Mouse (Mus musculus): Measurements from ENCODE around the gene Rpl14. TPM values are rescaled to one million over a fixed set of nuclear protein-coding genes. Genes with fewer than 3 reads are reported as not detected.

Gene Rpl14
- polyA plus RNA-seq, 1 experiment from 2014 or later: 722 TPM

DNA sequence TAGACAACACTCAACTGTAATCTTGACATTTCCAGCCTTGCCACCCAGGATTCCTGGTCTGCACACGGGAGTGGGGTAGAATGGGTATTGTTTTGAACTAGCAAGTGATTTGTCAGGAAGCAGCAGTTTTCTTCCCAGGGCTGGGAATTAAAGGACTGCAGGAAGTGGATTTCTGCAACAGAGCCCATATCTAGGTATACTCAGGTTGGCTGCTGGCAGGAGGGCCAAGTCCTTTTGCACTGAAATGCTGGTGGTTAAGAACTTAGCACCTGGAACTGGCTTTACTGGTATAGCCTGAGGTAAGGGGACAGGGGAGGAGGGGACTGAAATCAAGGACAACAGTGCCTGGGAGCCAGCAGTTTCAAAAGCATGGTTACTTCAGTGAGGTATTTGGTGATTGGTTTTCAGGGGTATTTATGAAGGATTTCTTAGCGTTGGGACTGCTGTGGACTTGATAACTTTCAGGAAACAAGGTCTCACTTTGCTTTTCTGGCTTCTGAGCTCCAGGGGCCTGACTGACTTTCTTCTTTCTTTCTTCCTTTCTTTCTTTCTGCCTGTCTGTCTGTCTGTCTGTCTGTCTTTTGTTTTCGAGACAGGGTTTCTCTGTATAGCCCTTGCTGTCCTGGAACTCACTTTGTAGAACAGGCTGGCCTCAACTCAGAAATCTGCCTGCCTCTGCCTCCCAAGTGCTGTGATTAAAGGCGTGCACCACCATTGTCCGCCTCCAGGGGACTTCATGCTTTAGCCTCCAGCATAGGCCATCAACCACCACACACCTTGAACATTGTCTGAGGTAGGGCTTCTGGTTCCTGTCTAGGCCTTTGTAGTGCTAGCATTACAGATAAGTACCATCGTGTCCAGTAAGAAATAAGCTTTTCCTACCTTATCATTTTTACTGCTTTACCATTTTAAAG lies 4.8 kb downstream of the Rpl14 start:
- Histone ChIP-seq H3K27me3 (replicated peaks) (no peaks in the 10 kb centered on the region), H3K4me3 (peak overlapping the region; percentile 76; the same call in 1 of the 2 replicates), H3K9ac (peak overlapping the region; percentile 43), H3K27ac (peak overlapping the region; percentile 79), H3K4me2 (peak overlapping the region; percentile 94), H3K36me3 (peaks cover 46% of the 10 kb centered on the region), H3K9me3 (replicated peaks) (no peaks in the 10 kb centered on the region), H3K4me1 (peaks cover 69% of the 10 kb centered on the region)
- no peak for ATAC-seq
- 41% methylated on average over 6 of the region's 6 CpGs for WGBS (ENCODE audit: insufficient replicate concordance)

DNA sequence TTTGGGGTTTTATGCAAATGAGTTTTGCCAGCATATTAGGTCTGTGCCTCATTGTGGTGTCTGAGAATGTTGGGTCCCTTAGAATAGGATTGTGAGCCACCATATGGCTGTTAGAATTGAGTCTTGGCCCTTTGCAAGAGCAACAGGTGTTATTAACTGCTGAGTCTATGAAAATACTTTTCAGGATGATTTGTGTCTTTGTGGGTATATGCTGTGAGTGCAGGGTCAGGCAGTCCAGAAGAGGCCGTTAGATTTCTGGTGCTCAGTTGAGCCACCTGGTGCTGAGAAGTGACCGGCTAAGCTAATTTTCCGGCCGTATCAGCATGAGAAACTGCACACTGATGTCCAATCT lies 5.4 kb downstream of the Rpl14 start:
- WGBS (ENCODE audit: insufficient replicate concordance): 13% methylated on average over 4 of the region's 4 CpGs
- Histone ChIP-seq H3K4me3 (peak overlapping the region; percentile 76), H3K9ac (peak overlapping the region; percentile 43), H3K4me1 (peaks cover 68% of the 10 kb centered on the region), H3K27me3 (replicated peaks) (no peaks in the 10 kb centered on the region), H3K36me3 (peaks cover 46% of the 10 kb centered on the region), H3K27ac (peak overlapping the region; percentile 79), H3K9me3 (replicated peaks) (no peaks in the 10 kb centered on the region), H3K4me2 (peak overlapping the region; percentile 94)
- 0 out of 2 replicates have a peak, but pooled peaks have one; percentile 4 for ATAC-seq

DNA sequence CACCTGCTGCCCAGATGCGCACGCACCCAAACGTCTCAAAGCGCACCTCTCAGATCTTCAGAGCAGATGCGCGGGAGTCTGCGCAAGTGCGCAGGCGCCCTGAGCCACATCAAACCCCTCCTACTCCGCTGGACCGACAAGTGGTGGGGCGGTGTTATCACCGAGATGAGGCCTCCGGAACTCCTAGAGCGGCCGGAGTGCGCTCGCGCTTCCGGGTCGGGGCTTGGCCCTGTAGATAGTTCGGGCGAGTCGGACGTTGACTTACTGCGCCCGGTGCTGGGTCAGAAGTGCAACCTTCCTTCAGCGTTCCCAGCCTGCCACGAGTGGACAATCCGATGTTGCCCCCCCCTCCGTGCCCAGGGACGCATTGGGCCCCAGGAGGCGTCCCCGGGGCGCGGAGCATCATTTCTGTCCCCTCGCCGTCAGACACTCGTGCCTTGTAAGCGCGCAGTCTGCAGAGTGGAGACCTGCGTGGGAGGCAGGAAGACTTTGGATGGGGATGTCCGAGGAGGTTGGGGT lies 5.9 kb downstream of the Rpl14 start:
- H3K27me3 ChIP-seq (replicated peaks): no peaks in the 10 kb centered on the region
- peaks cover 43% of the 10 kb centered on the region for H3K36me3 ChIP-seq
- peak overlapping the region; percentile 94 for H3K4me2 ChIP-seq
- peak overlapping the region; percentile 76 for H3K4me3 ChIP-seq
- peak; percentile 95 for ATAC-seq
- H3K9me3 ChIP-seq (replicated peaks): no peaks in the 10 kb centered on the region
- peak overlapping the region; percentile 90 for H3K9ac ChIP-seq
- peak overlapping the region; percentile 81 for H3K27ac ChIP-seq
- WGBS (ENCODE audit: insufficient replicate concordance): under 1% methylated on average over 43 of the region's 43 CpGs
- peaks cover 72% of the 10 kb centered on the region for H3K4me1 ChIP-seq

DNA sequence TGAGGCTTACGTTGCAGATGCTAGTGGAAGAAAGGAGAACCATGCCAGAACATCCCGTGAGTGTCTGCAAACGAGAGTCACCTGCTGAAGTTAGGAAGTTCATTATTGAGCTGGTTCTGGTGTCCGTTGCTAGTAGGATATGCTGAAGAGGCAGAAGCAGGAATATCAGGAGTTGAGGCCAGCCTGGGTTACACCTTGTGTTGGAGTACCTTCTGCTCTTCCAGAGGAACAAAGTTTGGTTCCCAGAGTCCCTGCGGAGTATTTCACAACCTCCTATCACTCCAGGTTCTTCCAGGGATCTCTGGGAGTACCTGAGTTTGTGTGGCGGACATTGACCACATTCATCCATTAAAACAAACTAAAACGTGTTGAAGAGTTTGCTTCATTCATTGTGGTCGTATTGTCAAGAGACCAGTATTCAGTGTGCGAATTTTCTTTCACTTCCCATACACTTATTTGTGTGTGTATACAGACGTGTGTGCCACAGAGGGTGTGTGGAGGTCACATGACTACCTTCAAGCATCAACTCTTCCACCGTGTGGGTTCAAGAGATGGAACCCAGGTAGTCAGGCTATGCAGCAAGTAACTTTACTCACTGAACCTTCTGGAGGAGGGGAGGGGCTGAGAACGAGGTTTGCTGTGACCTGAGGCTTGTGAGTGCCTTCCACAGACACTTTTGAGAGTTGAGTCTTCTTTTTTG lies 6.6 kb downstream of the Rpl14 start:
- peaks cover 36% of the 10 kb centered on the region for H3K36me3 ChIP-seq
- H3K4me3 ChIP-seq: peak overlapping the region; percentile 76
- WGBS (ENCODE audit: insufficient replicate concordance): 38% methylated on average over 12 of the region's 12 CpGs
- H3K4me2 ChIP-seq: peak overlapping the region; percentile 94
- peaks cover 72% of the 10 kb centered on the region for H3K4me1 ChIP-seq
- no peaks in the 10 kb centered on the region for H3K27me3 ChIP-seq (replicated peaks)
- no peak for ATAC-seq
- H3K9me3 ChIP-seq (replicated peaks): no peaks in the 10 kb centered on the region
- H3K9ac ChIP-seq: peak overlapping the region; percentile 90
- H3K27ac ChIP-seq: peak overlapping the region; percentile 81

- peaks cover 28% of the 10 kb centered on the region for H3K36me3 ChIP-seq
- H3K9ac ChIP-seq: no peak overlapping the region
- H3K27ac ChIP-seq: no peak overlapping the region
- peaks cover 72% of the 10 kb centered on the region for H3K4me1 ChIP-seq
- WGBS (ENCODE audit: insufficient replicate concordance): 48% methylated on average over 6 of the region's 6 CpGs
- no peaks in the 10 kb centered on the region for H3K9me3 ChIP-seq (replicated peaks)
- H3K27me3 ChIP-seq (replicated peaks): no peaks in the 10 kb centered on the region
- ATAC-seq: no peak
- no peak overlapping the region for H3K4me3 ChIP-seq
- no peak overlapping the region for H3K4me2 ChIP-seq
Measured at GRCm38 (mm10) chr9:120578701-120579100, 7.5 kb downstream of the Rpl14 start.

DNA sequence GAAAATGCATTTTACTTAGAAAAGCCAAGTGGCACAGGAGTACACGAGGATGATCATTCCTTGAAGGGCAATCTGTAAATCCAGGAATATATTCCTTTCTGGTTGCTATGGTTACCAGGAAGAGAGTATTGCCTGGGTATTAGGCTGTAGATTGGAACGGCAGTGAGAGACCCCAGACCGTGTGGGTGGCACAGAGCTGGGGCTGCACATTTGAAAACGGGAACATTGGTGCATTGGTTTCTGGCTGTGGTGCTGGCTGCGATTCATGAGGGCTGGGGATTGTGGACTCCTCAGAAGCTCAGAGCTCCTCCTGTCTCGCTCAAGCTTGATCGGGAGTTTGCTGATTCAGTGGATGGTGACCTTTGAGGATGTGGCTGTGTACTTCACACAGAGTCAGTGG lies 8.6 kb downstream of the Rpl14 start:
- Histone ChIP-seq H3K4me3 (no peak overlapping the region), H3K4me2 (no peak overlapping the region), H3K9ac (no peak overlapping the region), H3K27me3 (replicated peaks) (no peaks in the 10 kb centered on the region), H3K9me3 (replicated peaks) (no peaks in the 10 kb centered on the region), H3K36me3 (peaks cover 17% of the 10 kb centered on the region), H3K27ac (no peak overlapping the region), H3K4me1 (peaks cover 65% of the 10 kb centered on the region)
- ATAC-seq: no peak
- WGBS (ENCODE audit: insufficient replicate concordance): 68% methylated on average over 7 of the region's 7 CpGs

DNA sequence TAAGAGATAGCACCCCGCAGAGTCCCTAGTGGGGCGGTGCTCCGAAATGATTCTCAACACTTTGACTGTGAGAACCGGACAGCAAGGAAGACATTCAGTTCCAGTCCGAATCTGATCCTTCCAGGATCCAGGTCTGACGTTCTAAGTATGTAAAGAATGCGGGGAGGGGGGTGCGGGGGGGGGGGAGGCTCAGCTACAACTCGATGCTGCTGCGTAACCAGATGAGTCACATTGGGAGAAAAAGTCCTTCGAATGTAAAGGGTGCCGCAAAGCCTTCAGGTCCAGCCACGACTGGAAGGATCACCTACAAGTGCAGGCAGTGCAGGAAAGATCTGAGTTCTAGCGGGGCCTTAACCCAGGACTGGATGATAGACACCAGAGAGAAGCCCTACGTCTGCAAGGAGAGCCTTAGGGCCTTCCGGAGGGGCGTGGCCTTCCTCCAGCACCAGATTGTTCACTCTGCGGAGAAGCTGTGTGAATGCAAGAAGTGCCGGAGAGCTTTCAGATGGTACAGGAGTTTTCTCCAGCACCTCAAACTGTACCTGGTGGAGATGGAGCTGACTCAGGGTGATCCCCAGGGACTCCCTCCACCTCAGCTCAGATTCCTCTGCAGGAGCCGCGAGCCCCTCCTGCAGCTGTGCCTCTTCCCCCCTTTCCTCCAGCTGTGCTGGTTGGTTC lies 10.8 kb downstream of the Rpl14 start:
- Histone ChIP-seq H3K4me2 (peak overlapping the region; percentile 75), H3K4me1 (peaks cover 46% of the 10 kb centered on the region), H3K27me3 (replicated peaks) (no peaks in the 10 kb centered on the region), H3K9ac (peak overlapping the region; percentile 24), H3K27ac (peak overlapping the region; percentile 49; the same call in 1 of the 2 replicates), H3K4me3 (peak overlapping the region; percentile 40), H3K36me3 (no peaks in the 10 kb centered on the region), H3K9me3 (replicated peaks) (no peaks in the 10 kb centered on the region)
- WGBS (ENCODE audit: insufficient replicate concordance): 13% methylated on average over 21 of the region's 21 CpGs
- ATAC-seq: peak; percentile 62

DNA sequence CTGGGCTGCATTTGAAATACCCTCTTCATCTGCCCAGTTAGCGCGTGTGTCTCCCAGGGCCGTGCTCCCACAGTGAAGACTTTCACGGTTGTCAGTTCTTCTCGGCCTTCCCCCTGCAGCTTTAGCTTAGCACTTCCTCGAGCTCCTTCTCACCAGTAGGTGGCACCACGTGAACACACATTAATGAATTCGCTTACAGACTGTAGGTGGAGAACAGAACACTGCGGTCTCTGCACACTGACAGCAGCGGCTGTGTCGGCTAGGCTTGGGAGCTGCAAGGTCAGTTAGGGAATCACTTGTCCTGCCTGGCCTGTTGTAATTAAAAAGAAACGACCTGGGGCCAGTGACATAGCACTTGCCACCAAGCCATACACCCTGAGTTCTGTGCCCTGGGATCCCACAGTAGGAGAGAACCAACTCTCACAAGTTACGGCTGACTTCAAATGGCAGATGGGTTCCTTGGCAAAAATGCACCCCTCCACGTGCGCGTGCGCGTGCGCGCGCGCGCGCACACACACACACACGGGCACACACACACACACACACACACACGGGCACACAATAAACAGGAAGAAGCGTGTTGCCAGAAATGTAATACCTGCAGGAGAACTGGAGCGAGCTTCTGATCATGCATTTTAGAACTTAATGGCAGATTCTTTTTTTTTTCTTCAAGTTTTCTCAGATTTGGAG lies 11.5 kb downstream of the Rpl14 start:
- H3K9ac ChIP-seq: peak overlapping the region; percentile 55
- H3K27ac ChIP-seq: peak overlapping the region; percentile 69
- peak overlapping the region; percentile 75 for H3K4me2 ChIP-seq
- WGBS (ENCODE audit: insufficient replicate concordance): 12% methylated on average over 28 of the region's 28 CpGs
- no peaks in the 10 kb centered on the region for H3K9me3 ChIP-seq (replicated peaks)
- peak overlapping the region; percentile 40 for H3K4me3 ChIP-seq
- peak; percentile 84 for ATAC-seq
- H3K27me3 ChIP-seq (replicated peaks): no peaks in the 10 kb centered on the region
- no peaks in the 10 kb centered on the region for H3K36me3 ChIP-seq
- H3K4me1 ChIP-seq: peaks cover 42% of the 10 kb centered on the region

GRCm38 (mm10) chr9:120583314-120583713 lies 12.1 kb downstream of the Rpl14 start:
- H3K27ac ChIP-seq: no peak overlapping the region
- H3K4me1 ChIP-seq: peaks cover 37% of the 10 kb centered on the region
- H3K9ac ChIP-seq: peak overlapping the region; percentile 55; the same call in 1 of the 2 replicates
- H3K4me2 ChIP-seq: peak overlapping the region; percentile 75
- no peak for ATAC-seq
- 56% methylated on average over 3 of the region's 3 CpGs for WGBS (ENCODE audit: insufficient replicate concordance)
- H3K4me3 ChIP-seq: peak overlapping the region; percentile 40; the same call in 1 of the 2 replicates
- no peaks in the 10 kb centered on the region for H3K36me3 ChIP-seq
- H3K9me3 ChIP-seq (replicated peaks): no peaks in the 10 kb centered on the region
- no peaks in the 10 kb centered on the region for H3K27me3 ChIP-seq (replicated peaks)

DNA sequence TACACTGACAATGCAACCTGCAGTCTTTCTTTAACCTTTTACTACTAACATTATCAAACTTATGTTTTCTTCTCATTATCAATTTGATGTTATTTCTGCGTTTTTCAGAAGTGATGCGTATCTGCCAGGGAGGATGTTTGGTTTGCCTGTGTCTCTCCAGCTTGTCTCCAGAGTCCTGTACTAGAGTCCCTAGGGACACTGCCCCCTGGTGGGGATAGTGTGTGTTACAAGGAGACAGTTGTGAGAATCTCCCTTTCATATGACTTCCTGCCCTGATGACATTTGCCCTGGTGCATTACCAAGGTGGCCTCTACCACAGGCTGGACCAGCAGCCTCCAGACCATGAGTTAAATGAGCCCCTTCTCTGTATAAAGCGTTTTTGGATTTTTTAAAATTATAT lies 15.3 kb downstream of the Rpl14 start:
- H3K4me3 ChIP-seq: no peak overlapping the region
- H3K9ac ChIP-seq: no peak overlapping the region
- H3K27ac ChIP-seq: no peak overlapping the region
- no peak overlapping the region for H3K4me2 ChIP-seq
- no peaks in the 10 kb centered on the region for H3K9me3 ChIP-seq (replicated peaks)
- 10% methylated on average over 3 of the region's 3 CpGs for WGBS (ENCODE audit: insufficient replicate concordance)
- H3K36me3 ChIP-seq: no peaks in the 10 kb centered on the region
- H3K27me3 ChIP-seq (replicated peaks): no peaks in the 10 kb centered on the region
- no peak for ATAC-seq
- H3K4me1 ChIP-seq: peaks cover 23% of the 10 kb centered on the region

- 0 out of 2 replicates have a peak, but pooled peaks cover 4% of the 10 kb centered on the region for H3K27me3 ChIP-seq (replicated peaks)
- no peaks in the 10 kb centered on the region for H3K36me3 ChIP-seq
- no peak for ATAC-seq
- H3K9me3 ChIP-seq (replicated peaks): no peaks in the 10 kb centered on the region
- no peak overlapping the region for H3K27ac ChIP-seq
- no peak overlapping the region for H3K4me3 ChIP-seq
- no peak overlapping the region for H3K9ac ChIP-seq
- H3K4me1 ChIP-seq: no peaks in the 10 kb centered on the region
- 1% methylated on average over 9 of the region's 9 CpGs for WGBS (ENCODE audit: insufficient replicate concordance)
- no peak overlapping the region for H3K4me2 ChIP-seq
Measured at GRCm38 (mm10) chr9:120591490-120591889, 20.2 kb downstream of the Rpl14 start.

Data from liver, embryonic 12.5 days (tissue).